Mouse (Mus musculus) kidney, embryonic 14.5 days (tissue): ENCODE results near the gene Cdk14. TPM values are rescaled to one million over a fixed set of nuclear protein-coding genes. Genes with fewer than 3 reads are reported as not detected.

Source experiments
- ATAC-seq: fragments of 200-750 bp; cut with Nextera tagmentation; 2 replicates; pipeline ENCODE4 v1.8.0; 2017; ENCODE audit warnings: moderate number of reproducible peaks, mild to moderate bottlenecking, moderate TSS enrichment, moderate library complexity; ENCODE audit not compliant: low FRiP score, low TSS enrichment
- H3K27ac ChIP-seq: fragments of 300-500 bp; sonication (generic); 2 replicates; pipeline ENCODE4 v1.5.1; 2014; ENCODE audit warnings: low read depth, mild to moderate bottlenecking, low read length, moderate library complexity, mixed read lengths
- H3K27me3 ChIP-seq: fragments of 300-500 bp; sonication (generic); 2 replicates; pipeline ENCODE4 v1.6.1; 2014; ENCODE audit warnings: mild to moderate bottlenecking, low read length; ENCODE audit not compliant: control insufficient read depth, insufficient read depth
- H3K36me3 ChIP-seq: fragments of 300-500 bp; sonication (generic); 2 replicates; pipeline ENCODE4 v1.6.1; 2014; ENCODE audit warnings: low read length, mixed read lengths; ENCODE audit not compliant: control insufficient read depth, insufficient read depth
- H3K4me1 ChIP-seq: fragments of 300-500 bp; sonication (generic); 2 replicates; pipeline ENCODE4 v1.6.1; 2014; ENCODE audit warnings: low read length, mixed read lengths; ENCODE audit not compliant: control insufficient read depth, insufficient read depth
- H3K4me2 ChIP-seq: fragments of 300-500 bp; sonication (generic); replicated peaks from 2 replicates; pipeline ENCODE4 v1.6.1; 2014; ENCODE audit warnings: low read depth, mild to moderate bottlenecking, low read length
- H3K4me3 ChIP-seq: fragments of 300-500 bp; sonication (generic); 2 replicates; pipeline ENCODE4 v1.5.1; 2014; ENCODE audit warnings: mild to moderate bottlenecking, low read length
- H3K9ac ChIP-seq: fragments of 300-500 bp; sonication (generic); 2 replicates; pipeline ENCODE4 v1.6.1; 2014; ENCODE audit warnings: low read depth, mild to moderate bottlenecking, low read length, moderate library complexity
- H3K9me3 ChIP-seq: fragments of 300-500 bp; sonication (generic); 2 replicates; pipeline ENCODE4 v1.6.1; 2016; ENCODE audit warnings: low read length; ENCODE audit not compliant: control insufficient read depth
- WGBS: fragments of 180-500 bp; shearing (Covaris S2); extraction: QIAGEN DNeasy Blood & Tissue Kit; methylation state at CpG from one replicate; pipeline ENCODE4 v1.1.7; 2014; 5-methylcytosine and 5-hydroxymethylcytosine counted together
- polyA plus RNA-seq: library from polyadenylated mRNA; unstranded; fragments of >200 nt; fragmentation: Nextera tagmentation; extraction: Ambion mirVana; gene quantifications from 2 replicates; pipeline ENCODE4 v1.2.1, GENCODE M21; 2014

Cdk14 gene
- polyA plus RNA-seq, 1 experiment from 2014 or later: 18.9 TPM

GRCm38 (mm10) chr5:4866099-4866498 is 554.0 kb downstream of the Cdk14 start:
- Histone ChIP-seq H3K4me3 (no peak overlapping the region), H3K9ac (no peak overlapping the region), H3K4me1 (peaks cover 9% of the 10 kb centered on the region; the same call in 1 of the 2 replicates), H3K4me2 (no peak overlapping the region), H3K27ac (no peak overlapping the region), H3K36me3 (no peaks in the 10 kb centered on the region), H3K27me3 (no peaks in the 10 kb centered on the region), H3K9me3 (no peaks in the 10 kb centered on the region)
- peak; percentile 65; the same call in 1 of the 2 replicates for ATAC-seq
- WGBS: 30% methylated on average over 1 of the region's 1 CpGs

- Histone ChIP-seq H3K27ac (no peak overlapping the region), H3K27me3 (no peaks in the 10 kb centered on the region), H3K36me3 (no peaks in the 10 kb centered on the region), H3K9ac (no peak overlapping the region), H3K4me3 (no peak overlapping the region), H3K9me3 (no peaks in the 10 kb centered on the region), H3K4me2 (no peak overlapping the region), H3K4me1 (no peaks in the 10 kb centered on the region)
- no peak for ATAC-seq
- 90% methylated on average over 9 of the region's 9 CpGs for WGBS
Observed at GRCm38 (mm10) chr5:4861592-4861991, 558.5 kb downstream of the Cdk14 start.

GRCm38 (mm10) chr5:4861141-4861540 is 559.0 kb downstream of the Cdk14 start:
- no peaks in the 10 kb centered on the region for H3K4me1 ChIP-seq
- 68% methylated on average over 2 of the region's 2 CpGs for WGBS
- H3K27ac ChIP-seq: no peak overlapping the region
- ATAC-seq: no peak
- H3K36me3 ChIP-seq: no peaks in the 10 kb centered on the region
- H3K9me3 ChIP-seq: no peaks in the 10 kb centered on the region
- H3K4me2 ChIP-seq: no peak overlapping the region
- no peaks in the 10 kb centered on the region for H3K27me3 ChIP-seq
- no peak overlapping the region for H3K9ac ChIP-seq
- H3K4me3 ChIP-seq: no peak overlapping the region

GRCm38 (mm10) chr5:4858032-4858641 is 562.0 kb downstream of the Cdk14 start:
- peak overlapping the region; percentile 43; the same call in 1 of the 2 replicates for H3K27ac ChIP-seq
- peak; percentile 71 for ATAC-seq

GRCm38 (mm10) chr5:4853503-4853902 is 566.6 kb downstream of the Cdk14 start:
- Histone ChIP-seq H3K4me3 (no peak overlapping the region), H3K36me3 (no peaks in the 10 kb centered on the region), H3K27me3 (no peaks in the 10 kb centered on the region), H3K9me3 (no peaks in the 10 kb centered on the region), H3K9ac (no peak overlapping the region), H3K4me1 (no peaks in the 10 kb centered on the region), H3K27ac (peak overlapping the region; percentile 74; the same call in 1 of the 2 replicates), H3K4me2 (no peak overlapping the region)
- ATAC-seq: no peak
- 90% methylated on average over 2 of the region's 2 CpGs for WGBS

More at GRCm38 (mm10) chr5:4858032-4858641, 562.0 kb downstream of the Cdk14 start:
- H3K9me3 ChIP-seq: no peaks in the 10 kb centered on the region
- H3K4me2 ChIP-seq: no peak overlapping the region
- no peaks in the 10 kb centered on the region for H3K4me1 ChIP-seq
- no peak overlapping the region for H3K4me3 ChIP-seq
- no peaks in the 10 kb centered on the region for H3K27me3 ChIP-seq
- no peaks in the 10 kb centered on the region for H3K36me3 ChIP-seq
- WGBS: 41% methylated on average over 5 of the region's 5 CpGs
- H3K9ac ChIP-seq: no peak overlapping the region

GRCm38 (mm10) chr5:4852711-4853320 is 567.3 kb downstream of the Cdk14 start:
- Histone ChIP-seq H3K27me3 (no peaks in the 10 kb centered on the region), H3K27ac (peak overlapping the region; percentile 74), H3K9me3 (no peaks in the 10 kb centered on the region), H3K36me3 (no peaks in the 10 kb centered on the region), H3K4me3 (no peak overlapping the region), H3K4me2 (no peak overlapping the region), H3K9ac (no peak overlapping the region), H3K4me1 (no peaks in the 10 kb centered on the region)
- ATAC-seq: no peak
- 61% methylated on average over 6 of the region's 6 CpGs for WGBS

DNA sequence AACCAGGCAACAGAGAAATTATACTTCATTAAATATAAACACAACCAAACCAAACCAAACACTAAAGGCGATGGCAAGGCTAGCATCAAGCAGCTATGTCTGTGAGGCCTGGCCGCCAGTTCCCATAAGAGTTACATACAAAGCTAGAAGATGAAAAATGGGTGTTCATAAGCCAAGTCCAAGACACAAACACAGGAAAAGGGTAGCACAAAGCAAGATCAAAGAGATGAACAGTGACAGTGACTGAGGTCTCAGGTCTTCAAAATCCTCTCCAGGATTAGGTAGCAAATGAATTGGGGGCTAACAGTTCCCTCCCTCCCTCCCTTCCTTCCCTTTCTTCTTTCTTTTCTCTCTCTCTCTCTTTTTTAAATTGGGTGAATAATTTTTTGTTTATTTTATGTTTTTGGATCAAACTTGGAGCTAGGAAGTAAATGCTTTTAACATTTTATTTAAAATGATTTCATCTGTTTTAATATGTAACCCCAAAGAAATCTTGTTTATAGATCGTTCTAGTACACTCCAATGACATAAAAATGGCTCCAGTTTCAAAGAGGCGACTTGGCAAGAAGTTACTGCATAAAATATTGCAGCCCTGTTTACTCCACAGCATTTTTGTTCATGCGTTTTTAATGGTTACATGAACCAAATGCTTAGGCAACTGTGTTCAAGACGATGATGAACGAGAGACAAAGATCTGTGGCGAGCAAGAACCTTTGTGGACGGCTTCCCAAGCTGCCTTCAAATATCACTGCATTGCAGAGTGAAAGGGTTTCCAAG is 568.0 kb downstream of the Cdk14 start:
- Histone ChIP-seq H3K36me3 (no peaks in the 10 kb centered on the region), H3K27me3 (no peaks in the 10 kb centered on the region), H3K9ac (no peak overlapping the region), H3K4me2 (no peak overlapping the region), H3K4me1 (no peaks in the 10 kb centered on the region), H3K9me3 (no peaks in the 10 kb centered on the region), H3K27ac (peak overlapping the region; percentile 74), H3K4me3 (no peak overlapping the region)
- no peak for ATAC-seq
- WGBS: 66% methylated on average over 9 of the region's 9 CpGs

- no peak overlapping the region for H3K4me2 ChIP-seq
- 0 out of 2 replicates have a peak, but pooled peaks have one; percentile 39 for ATAC-seq
- 93% methylated on average over 4 of the region's 4 CpGs for WGBS
- peak overlapping the region; percentile 31; the same call in 1 of the 2 replicates for H3K27ac ChIP-seq
- no peaks in the 10 kb centered on the region for H3K4me1 ChIP-seq
- H3K9ac ChIP-seq: no peak overlapping the region
- no peak overlapping the region for H3K4me3 ChIP-seq
- no peaks in the 10 kb centered on the region for H3K27me3 ChIP-seq
- H3K36me3 ChIP-seq: no peaks in the 10 kb centered on the region
- H3K9me3 ChIP-seq: no peaks in the 10 kb centered on the region
Observed at GRCm38 (mm10) chr5:4851245-4851933, 568.7 kb downstream of the Cdk14 start.
